Mouse (Mus musculus): ENCODE measurements around the gene Gm21958. TPM values are rescaled to one million over a fixed set of nuclear protein-coding genes. Genes with fewer than 3 reads are reported as not detected.

Gm21958 gene
- polyA plus RNA-seq, 1 experiment, result not detected

GRCm38 (mm10) chr3:54689091-54689490 lies 25.1 kb downstream of the Gm21958 start:
- Histone ChIP-seq H3K27me3 (ENCODE audit: control insufficient read depth, insufficient read depth, low read length, poor library complexity, severe bottlenecking) (no peaks in the 10 kb centered on the region), H3K9me3 (replicated peaks; ENCODE audit: control insufficient read depth, insufficient read depth, low read length, poor library complexity, severe bottlenecking) (no peaks in the 10 kb centered on the region), H3K4me1 (ENCODE audit: control insufficient read depth, insufficient read depth, low read length) (no peaks in the 10 kb centered on the region), H3K4me3 (ENCODE audit: low read depth, low read length) (no peak overlapping the region), H3K27ac (ENCODE audit: insufficient read depth, low read length) (no peak overlapping the region), H3K9ac (ENCODE audit: low read depth, poor library complexity, severe bottlenecking) (no peak overlapping the region), H3K36me3 (ENCODE audit: control insufficient read depth, insufficient read depth, low read length, poor library complexity, severe bottlenecking) (no peaks in the 10 kb centered on the region)
- TF ChIP-seq POLR2A (IDR thresholded peaks at IDR 0.05; ENCODE audit: insufficient read depth, low read length) (no peak), CTCF (IDR thresholded peaks at IDR 0.05; ENCODE audit: low read depth, low read length) (no peak), EP300 (IDR thresholded peaks at IDR 0.05; ENCODE audit: insufficient read depth, low read depth, low read length) (no peak)

GRCm38 (mm10) chr3:54687245-54687644 lies 26.9 kb downstream of the Gm21958 start:
- Histone ChIP-seq H3K36me3 (ENCODE audit: control insufficient read depth, insufficient read depth, low read length, poor library complexity, severe bottlenecking) (no peaks in the 10 kb centered on the region), H3K9me3 (replicated peaks; ENCODE audit: control insufficient read depth, insufficient read depth, low read length, poor library complexity, severe bottlenecking) (no peaks in the 10 kb centered on the region), H3K4me1 (ENCODE audit: control insufficient read depth, insufficient read depth, low read length) (no peaks in the 10 kb centered on the region), H3K27me3 (ENCODE audit: control insufficient read depth, insufficient read depth, low read length, poor library complexity, severe bottlenecking) (no peaks in the 10 kb centered on the region), H3K27ac (ENCODE audit: insufficient read depth, low read length) (no peak overlapping the region), H3K4me3 (ENCODE audit: low read depth, low read length) (no peak overlapping the region), H3K9ac (ENCODE audit: low read depth, poor library complexity, severe bottlenecking) (no peak overlapping the region)
- TF ChIP-seq POLR2A (IDR thresholded peaks at IDR 0.05; ENCODE audit: insufficient read depth, low read length) (no peak), CTCF (IDR thresholded peaks at IDR 0.05; ENCODE audit: low read depth, low read length) (no peak), EP300 (IDR thresholded peaks at IDR 0.05; ENCODE audit: insufficient read depth, low read depth, low read length) (no peak)

GRCm38 (mm10) chr3:54685202-54685601 lies 29.0 kb downstream of the Gm21958 start:
- H3K9me3 ChIP-seq (replicated peaks; ENCODE audit: control insufficient read depth, insufficient read depth, low read length, poor library complexity, severe bottlenecking), result no peaks in the 10 kb centered on the region
- H3K9ac ChIP-seq (ENCODE audit: low read depth, poor library complexity, severe bottlenecking), result no peak overlapping the region
- H3K4me3 ChIP-seq (ENCODE audit: low read depth, low read length), result no peak overlapping the region
- TF ChIP-seq CTCF (IDR thresholded peaks at IDR 0.05; ENCODE audit: low read depth, low read length), result no peak
- no peak for TF ChIP-seq EP300 (IDR thresholded peaks at IDR 0.05; ENCODE audit: insufficient read depth, low read depth, low read length)
- TF ChIP-seq POLR2A (IDR thresholded peaks at IDR 0.05; ENCODE audit: insufficient read depth, low read length), result no peak
- no peaks in the 10 kb centered on the region for H3K4me1 ChIP-seq (ENCODE audit: control insufficient read depth, insufficient read depth, low read length)
- H3K27me3 ChIP-seq (ENCODE audit: control insufficient read depth, insufficient read depth, low read length, poor library complexity, severe bottlenecking), result no peaks in the 10 kb centered on the region
- no peaks in the 10 kb centered on the region for H3K36me3 ChIP-seq (ENCODE audit: control insufficient read depth, insufficient read depth, low read length, poor library complexity, severe bottlenecking)
- H3K27ac ChIP-seq (ENCODE audit: insufficient read depth, low read length), result no peak overlapping the region

- no peaks in the 10 kb centered on the region for H3K27me3 ChIP-seq (ENCODE audit: control insufficient read depth, insufficient read depth, low read length, poor library complexity, severe bottlenecking)
- no peaks in the 10 kb centered on the region for H3K9me3 ChIP-seq (replicated peaks; ENCODE audit: control insufficient read depth, insufficient read depth, low read length, poor library complexity, severe bottlenecking)
- H3K4me1 ChIP-seq (ENCODE audit: control insufficient read depth, insufficient read depth, low read length), result no peaks in the 10 kb centered on the region
- no peak for TF ChIP-seq CTCF (IDR thresholded peaks at IDR 0.05; ENCODE audit: low read depth, low read length)
- no peak for TF ChIP-seq EP300 (IDR thresholded peaks at IDR 0.05; ENCODE audit: insufficient read depth, low read depth, low read length)
- no peak for TF ChIP-seq POLR2A (IDR thresholded peaks at IDR 0.05; ENCODE audit: insufficient read depth, low read length)
- H3K27ac ChIP-seq (ENCODE audit: insufficient read depth, low read length), result no peak overlapping the region
- H3K9ac ChIP-seq (ENCODE audit: low read depth, poor library complexity, severe bottlenecking), result no peak overlapping the region
- H3K4me3 ChIP-seq (ENCODE audit: low read depth, low read length), result no peak overlapping the region
- no peaks in the 10 kb centered on the region for H3K36me3 ChIP-seq (ENCODE audit: control insufficient read depth, insufficient read depth, low read length, poor library complexity, severe bottlenecking)
Observed at GRCm38 (mm10) chr3:54681310-54682204, 32.6 kb downstream of the Gm21958 start.

GRCm38 (mm10) chr3:54676818-54677217 lies 37.3 kb downstream of the Gm21958 start:
- no peak overlapping the region for H3K4me3 ChIP-seq (ENCODE audit: low read depth, low read length)
- H3K9ac ChIP-seq (ENCODE audit: low read depth, poor library complexity, severe bottlenecking), result no peak overlapping the region
- no peaks in the 10 kb centered on the region for H3K27me3 ChIP-seq (ENCODE audit: control insufficient read depth, insufficient read depth, low read length, poor library complexity, severe bottlenecking)
- H3K27ac ChIP-seq (ENCODE audit: insufficient read depth, low read length), result no peak overlapping the region
- H3K4me1 ChIP-seq (ENCODE audit: control insufficient read depth, insufficient read depth, low read length), result no peaks in the 10 kb centered on the region
- no peak for TF ChIP-seq POLR2A (IDR thresholded peaks at IDR 0.05; ENCODE audit: insufficient read depth, low read length)
- no peak for TF ChIP-seq CTCF (IDR thresholded peaks at IDR 0.05; ENCODE audit: low read depth, low read length)
- TF ChIP-seq EP300 (IDR thresholded peaks at IDR 0.05; ENCODE audit: insufficient read depth, low read depth, low read length), result no peak
- H3K36me3 ChIP-seq (ENCODE audit: control insufficient read depth, insufficient read depth, low read length, poor library complexity, severe bottlenecking), result no peaks in the 10 kb centered on the region
- H3K9me3 ChIP-seq (replicated peaks; ENCODE audit: control insufficient read depth, insufficient read depth, low read length, poor library complexity, severe bottlenecking), result no peaks in the 10 kb centered on the region
